Mouse (Mus musculus) hindbrain, embryonic 13.5 days (tissue): Measurements from ENCODE around the gene Pglyrp2. TPM values are rescaled to one million over a fixed set of nuclear protein-coding genes. Genes with fewer than 3 reads are reported as not detected.
A peak's percentile ranks its signal among the peaks of the same experiment; 100 is the strongest.

ENCODE experiments used
- ATAC-seq: fragments of 200-750 bp; cut with Nextera tagmentation; 2 replicates; pipeline ENCODE4 v1.8.0; 2017; ENCODE audit warnings: moderate TSS enrichment; ENCODE audit not compliant: low FRiP score
- H3K27ac ChIP-seq: fragments of 300-500 bp; sonication (generic); 2 replicates; pipeline ENCODE4 v1.5.1; 2015; ENCODE audit warnings: inconsistent platforms, mild to moderate bottlenecking, moderate library complexity
- H3K27me3 ChIP-seq: fragments of 300-500 bp; sonication (generic); 2 replicates; pipeline ENCODE4 v1.6.1; 2015; ENCODE audit warnings: mild to moderate bottlenecking, inconsistent platforms
- H3K36me3 ChIP-seq: fragments of 300-500 bp; sonication (generic); 2 replicates; pipeline ENCODE4 v1.6.1; 2015; ENCODE audit warnings: mild to moderate bottlenecking, inconsistent platforms
- H3K4me1 ChIP-seq: fragments of 300-500 bp; sonication (generic); replicated peaks from 2 replicates; pipeline ENCODE4 v1.6.1; 2015; ENCODE audit warnings: inconsistent platforms
- H3K4me2 ChIP-seq: fragments of 300-500 bp; sonication (generic); 2 replicates; pipeline ENCODE4 v1.6.1; 2015; ENCODE audit warnings: inconsistent platforms, mild to moderate bottlenecking, moderate library complexity
- H3K4me3 ChIP-seq: fragments of 300-500 bp; sonication (generic); 2 replicates; pipeline ENCODE4 v1.5.1; 2015; ENCODE audit warnings: mild to moderate bottlenecking, inconsistent platforms
- H3K9ac ChIP-seq: fragments of 300-500 bp; sonication (generic); 2 replicates; pipeline ENCODE4 v1.6.1; 2015; ENCODE audit warnings: mild to moderate bottlenecking, inconsistent platforms
- H3K9me3 ChIP-seq: fragments of 300-500 bp; sonication (generic); 2 replicates; pipeline ENCODE4 v1.6.1; 2016; ENCODE audit warnings: inconsistent platforms
- WGBS: fragments of 180-500 bp; shearing (Covaris S2); methylation state at CpG from one replicate; pipeline ENCODE4 v1.1.7; 2015; 5-methylcytosine and 5-hydroxymethylcytosine counted together
- polyA plus RNA-seq: library from polyadenylated mRNA; unstranded; fragments of >200 nt; fragmentation: Nextera tagmentation; extraction: Ambion mirVana; gene quantifications from 2 replicates; pipeline ENCODE4 v1.2.1, GENCODE M21; 2015

Gene Pglyrp2
- polyA plus RNA-seq, 1 experiment from 2014 or later = 0.12 TPM

DNA sequence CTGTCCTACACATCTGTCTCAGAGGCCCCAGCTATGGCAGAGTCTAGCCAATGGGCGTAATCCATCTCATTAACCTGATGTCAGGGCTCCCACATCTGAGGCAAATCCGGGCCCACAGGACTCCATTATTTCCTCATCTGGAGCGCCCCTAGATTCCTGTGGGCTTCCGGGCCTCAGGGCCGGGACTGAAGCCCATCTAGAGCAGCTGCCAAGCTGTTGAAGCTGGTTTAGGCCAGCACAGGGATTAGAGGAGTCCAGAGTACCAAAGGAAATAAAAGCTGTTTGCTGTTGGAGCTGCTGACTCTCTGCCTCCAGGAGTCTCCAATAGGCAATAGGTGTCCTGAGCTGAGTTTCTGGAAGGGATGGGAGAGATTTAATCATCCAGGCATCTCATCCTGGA lies 11.2 kb upstream of the Pglyrp2 start:
- ATAC-seq = no peak
- Histone ChIP-seq H3K4me3 (no peak overlapping the region), H3K9me3 (no peaks in the 10 kb centered on the region), H3K4me2 (no peak overlapping the region), H3K27me3 (0 out of 2 replicates have a peak, but pooled peaks cover 3% of the 10 kb centered on the region), H3K9ac (no peak overlapping the region), H3K36me3 (no peaks in the 10 kb centered on the region), H3K4me1 (no peaks in the 10 kb centered on the region), H3K27ac (no peak overlapping the region)
- WGBS = 76% methylated on average over 5 of the region's 5 CpGs

DNA sequence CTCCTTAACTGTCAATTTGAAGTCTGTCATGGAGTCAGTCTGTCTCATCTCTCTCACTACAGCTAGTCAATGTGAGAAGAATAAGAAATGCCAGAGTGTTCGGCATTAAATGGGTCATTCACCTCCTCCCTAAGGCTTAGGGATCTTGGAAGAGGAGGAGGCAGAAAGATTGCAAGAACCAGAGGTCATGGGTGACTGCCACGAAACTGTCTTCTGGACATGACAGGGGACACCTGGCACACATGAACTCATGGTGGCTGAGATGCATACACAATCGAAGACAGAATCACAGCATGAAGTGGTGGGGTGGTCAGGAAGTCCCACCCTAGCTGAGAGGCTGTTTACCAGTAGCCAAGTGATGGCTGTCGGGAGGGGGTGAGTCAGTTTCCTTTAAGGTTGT lies 10.4 kb upstream of the Pglyrp2 start:
- Histone ChIP-seq H3K4me1 (no peaks in the 10 kb centered on the region), H3K4me2 (no peak overlapping the region), H3K4me3 (no peak overlapping the region), H3K27me3 (0 out of 2 replicates have a peak, but pooled peaks cover 3% of the 10 kb centered on the region), H3K9ac (no peak overlapping the region), H3K27ac (no peak overlapping the region), H3K9me3 (no peaks in the 10 kb centered on the region), H3K36me3 (no peaks in the 10 kb centered on the region)
- 73% methylated on average over 4 of the region's 4 CpGs for WGBS
- ATAC-seq = no peak

DNA sequence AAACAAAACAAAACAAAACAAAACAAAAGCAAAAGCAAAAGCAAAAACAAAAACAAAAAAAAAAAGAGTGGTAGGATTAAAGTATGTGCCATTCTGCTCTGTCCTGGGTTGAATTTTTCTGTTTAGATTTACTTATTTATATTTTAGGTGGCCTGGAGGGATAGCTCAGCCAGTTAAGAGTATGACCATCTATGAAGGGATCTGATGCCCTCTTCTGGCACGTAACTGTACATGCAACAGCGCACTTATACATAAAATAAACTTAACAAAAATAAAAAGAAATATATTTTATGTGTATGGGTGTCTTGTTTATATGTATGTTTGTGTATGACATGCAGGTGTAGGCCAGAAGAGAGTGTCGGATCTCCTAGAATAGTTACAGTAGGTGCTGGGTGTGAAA lies 8.0 kb upstream of the Pglyrp2 start:
- WGBS = 60% methylated on average over 3 of the region's 3 CpGs
- H3K4me1 ChIP-seq = no peaks in the 10 kb centered on the region
- no peaks in the 10 kb centered on the region for H3K36me3 ChIP-seq
- 0 out of 2 replicates have a peak, but pooled peaks cover 3% of the 10 kb centered on the region for H3K27me3 ChIP-seq
- ATAC-seq = no peak
- H3K4me3 ChIP-seq = no peak overlapping the region
- no peak overlapping the region for H3K4me2 ChIP-seq
- no peak overlapping the region for H3K9ac ChIP-seq
- H3K9me3 ChIP-seq = no peaks in the 10 kb centered on the region
- H3K27ac ChIP-seq = no peak overlapping the region

DNA sequence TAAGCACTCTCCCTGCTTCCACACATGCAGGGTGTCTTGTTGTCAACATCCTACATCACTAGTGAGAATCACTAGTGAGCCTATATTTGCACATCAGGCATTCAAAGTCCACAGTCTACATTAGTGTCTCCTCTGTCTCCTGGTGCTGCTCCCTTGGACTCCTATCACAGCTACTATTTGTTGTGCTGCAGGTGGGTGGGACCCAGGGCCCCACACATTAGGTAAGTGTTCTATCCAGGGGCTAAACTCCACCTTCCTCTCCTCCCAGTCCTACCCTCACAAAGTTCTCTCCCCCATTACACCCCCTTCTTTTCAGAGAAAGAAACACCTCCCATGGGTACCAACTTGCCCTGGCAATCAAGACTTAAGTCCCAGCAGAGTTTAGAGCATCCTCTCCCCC lies 2.6 kb upstream of the Pglyrp2 start:
- no peak overlapping the region for H3K9ac ChIP-seq
- no peaks in the 10 kb centered on the region for H3K9me3 ChIP-seq
- H3K36me3 ChIP-seq = no peaks in the 10 kb centered on the region
- H3K4me1 ChIP-seq = no peaks in the 10 kb centered on the region
- H3K4me3 ChIP-seq = no peak overlapping the region
- no peak overlapping the region for H3K4me2 ChIP-seq
- no peak overlapping the region for H3K27ac ChIP-seq
- H3K27me3 ChIP-seq = no peaks in the 10 kb centered on the region
- no peak for ATAC-seq

DNA sequence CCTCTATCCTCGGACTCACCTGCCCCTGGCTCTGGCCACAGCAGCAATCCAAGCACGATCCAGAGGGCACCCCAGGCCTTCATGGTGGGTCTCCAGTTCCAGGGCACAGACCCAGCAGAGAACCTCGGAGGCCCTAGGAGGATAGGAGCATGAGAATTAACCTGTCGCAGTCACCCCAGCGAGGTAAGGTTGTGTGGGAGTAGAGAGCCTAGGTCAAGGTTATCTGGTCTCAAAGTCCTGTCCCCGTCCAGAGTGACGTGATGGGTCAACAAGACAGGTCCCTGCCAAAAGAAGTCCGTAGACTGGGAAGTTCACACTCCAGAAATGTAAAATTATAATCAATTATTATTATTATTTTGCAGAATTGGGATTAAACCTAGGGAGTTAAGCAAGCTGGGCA lies 3.2 kb downstream of the Pglyrp2 start:
- Histone ChIP-seq H3K36me3 (no peaks in the 10 kb centered on the region), H3K9me3 (no peaks in the 10 kb centered on the region), H3K27me3 (peaks cover 13% of the 10 kb centered on the region), H3K4me2 (no peak overlapping the region), H3K27ac (no peak overlapping the region), H3K4me1 (no peaks in the 10 kb centered on the region), H3K9ac (no peak overlapping the region), H3K4me3 (no peak overlapping the region)
- WGBS = 85% methylated on average over 8 of the region's 8 CpGs
- no peak for ATAC-seq

DNA sequence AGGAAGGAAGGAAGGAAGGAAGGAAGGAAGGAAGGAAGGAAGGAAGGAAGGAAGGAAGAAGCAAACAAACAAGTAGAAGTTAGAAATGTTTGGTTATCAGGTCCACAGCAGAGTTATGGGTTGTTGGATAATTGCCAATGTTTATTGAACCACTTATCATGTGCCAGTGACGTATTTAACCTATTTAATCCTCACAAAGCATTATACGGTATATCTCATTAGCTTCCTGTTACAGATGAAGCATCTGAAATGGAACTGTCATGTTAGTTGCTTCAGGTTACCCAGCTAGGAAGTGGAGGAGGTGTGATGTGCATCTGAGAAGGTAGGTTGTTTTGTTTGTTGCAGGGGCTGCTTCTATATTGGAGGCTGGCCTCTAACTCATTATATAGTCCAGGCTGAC lies 4.0 kb downstream of the Pglyrp2 start:
- 83% methylated on average over 2 of the region's 2 CpGs for WGBS
- ATAC-seq = no peak
- Histone ChIP-seq H3K27me3 (peaks cover 21% of the 10 kb centered on the region), H3K4me2 (no peak overlapping the region), H3K36me3 (no peaks in the 10 kb centered on the region), H3K9me3 (no peaks in the 10 kb centered on the region), H3K27ac (no peak overlapping the region), H3K9ac (no peak overlapping the region), H3K4me1 (no peaks in the 10 kb centered on the region), H3K4me3 (no peak overlapping the region)

DNA sequence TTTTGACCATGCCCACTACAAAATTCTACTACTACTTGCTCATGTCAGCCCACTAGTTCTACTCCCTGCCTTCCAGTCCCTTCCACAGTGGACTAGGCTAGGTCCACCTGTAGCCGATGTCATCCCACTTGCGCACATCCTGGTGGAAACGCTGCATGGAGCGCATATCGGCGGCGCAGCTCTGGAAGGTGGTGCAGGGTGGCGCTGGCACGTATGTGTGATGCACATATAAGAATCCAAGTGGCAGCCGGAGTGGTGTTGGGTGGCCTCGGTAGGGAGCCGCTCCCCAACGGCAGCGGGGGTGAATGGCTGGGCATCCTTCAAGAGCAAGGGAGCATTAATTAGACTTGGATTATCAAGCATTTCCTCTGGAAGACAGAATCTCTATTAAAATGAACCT lies 7.2 kb downstream of the Pglyrp2 start:
- H3K4me3 ChIP-seq = no peak overlapping the region
- no peak overlapping the region for H3K9ac ChIP-seq
- H3K4me2 ChIP-seq = no peak overlapping the region
- peaks cover 26% of the 10 kb centered on the region for H3K27me3 ChIP-seq
- H3K9me3 ChIP-seq = no peaks in the 10 kb centered on the region
- H3K4me1 ChIP-seq = no peaks in the 10 kb centered on the region
- H3K27ac ChIP-seq = no peak overlapping the region
- 94% methylated on average over 14 of the region's 14 CpGs for WGBS
- ATAC-seq = no peak
- H3K36me3 ChIP-seq = no peaks in the 10 kb centered on the region

DNA sequence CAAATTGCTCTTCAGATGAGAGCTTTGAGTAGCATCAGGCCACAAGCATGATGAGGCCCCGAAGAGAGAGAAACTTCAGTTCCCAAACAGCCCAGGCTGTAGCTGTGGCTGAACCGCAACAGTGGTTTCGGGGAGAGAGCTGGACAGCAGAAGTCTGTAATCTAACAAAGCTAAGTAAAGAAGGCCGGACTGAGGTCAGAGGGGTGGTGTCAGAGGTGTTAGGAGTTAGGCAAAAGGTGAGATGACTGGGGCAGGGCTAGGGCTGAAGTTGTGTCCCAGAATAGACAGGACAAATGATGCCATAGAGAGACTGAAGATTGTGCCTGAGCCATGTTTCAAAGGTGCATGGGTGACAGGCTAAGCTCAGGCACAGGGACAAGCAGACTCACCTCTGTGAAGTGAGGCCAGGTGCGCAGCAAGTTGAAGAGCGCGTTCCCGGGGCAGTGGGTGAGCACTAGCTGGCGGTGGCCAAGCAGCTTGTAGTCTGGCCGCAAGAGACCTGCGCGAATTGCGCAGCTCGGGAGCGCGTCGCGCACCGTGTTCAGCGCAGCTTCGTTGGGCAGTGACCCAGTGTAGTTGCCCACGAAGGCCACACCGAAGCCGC lies 8.4 kb downstream of the Pglyrp2 start:
- Histone ChIP-seq H3K4me1 (no peaks in the 10 kb centered on the region), H3K4me3 (no peak overlapping the region), H3K9ac (no peak overlapping the region), H3K27me3 (peaks cover 26% of the 10 kb centered on the region), H3K4me2 (no peak overlapping the region), H3K36me3 (no peaks in the 10 kb centered on the region), H3K9me3 (no peaks in the 10 kb centered on the region), H3K27ac (no peak overlapping the region)
- WGBS = 56% methylated on average over 24 of the region's 24 CpGs
- ATAC-seq = no peak

DNA sequence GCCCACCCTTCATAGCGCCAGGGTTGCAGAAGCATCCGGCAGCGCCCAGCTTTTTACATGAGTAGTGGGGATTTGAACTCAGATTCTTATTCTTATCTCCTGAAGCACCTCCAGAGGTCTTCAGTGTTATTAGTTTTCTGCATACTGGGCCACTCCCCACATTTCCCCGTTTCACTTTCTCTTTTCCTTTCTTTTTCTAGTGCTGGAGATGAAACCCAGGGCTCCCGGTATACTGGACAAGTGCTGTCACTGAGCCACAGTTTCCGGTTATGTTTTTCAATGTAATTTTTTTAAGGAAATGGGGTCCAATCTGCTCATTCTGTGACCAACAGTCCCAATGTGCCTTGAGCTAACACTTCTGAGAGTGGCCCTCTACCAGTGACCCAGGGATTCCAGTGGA lies 12.1 kb downstream of the Pglyrp2 start:
- no peak overlapping the region for H3K4me3 ChIP-seq
- peaks cover 22% of the 10 kb centered on the region for H3K27me3 ChIP-seq
- no peak for ATAC-seq
- H3K4me2 ChIP-seq = no peak overlapping the region
- no peak overlapping the region for H3K27ac ChIP-seq
- H3K36me3 ChIP-seq = no peaks in the 10 kb centered on the region
- no peaks in the 10 kb centered on the region for H3K4me1 ChIP-seq
- no peak overlapping the region for H3K9ac ChIP-seq
- WGBS = 92% methylated on average over 6 of the region's 6 CpGs
- no peaks in the 10 kb centered on the region for H3K9me3 ChIP-seq

DNA sequence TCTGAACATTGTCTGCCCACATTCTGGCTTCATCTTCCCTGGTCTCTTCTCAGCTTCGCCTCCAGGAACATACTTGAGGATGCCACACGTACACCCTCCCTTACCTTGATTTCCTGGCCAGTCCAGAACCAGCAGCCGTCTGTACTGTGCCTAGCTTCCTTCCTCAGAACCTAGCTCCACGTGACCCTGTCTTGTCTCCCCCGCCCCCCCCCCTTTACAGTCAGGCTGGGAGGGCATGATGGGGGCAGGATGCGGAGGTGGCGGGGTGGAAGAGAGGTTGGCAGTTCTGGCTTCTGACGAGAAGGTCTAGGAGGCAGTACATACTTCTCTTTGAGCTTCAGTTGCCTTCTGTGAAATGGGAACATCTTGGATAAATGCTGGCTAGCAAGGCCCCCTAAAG lies 20.6 kb downstream of the Pglyrp2 start, which contains the start of gene Rasal3:
Rasal3 (minus strand) TSS at position 167 of the 400 bp plus-strand sequence.
- Histone ChIP-seq H3K36me3 (no peaks in the 10 kb centered on the region), H3K4me2 (no peak within 1 kb of the TSS), H3K4me1 (no peaks in the 10 kb centered on the region), H3K9ac (no peak within 1 kb of the TSS), H3K27ac (no peak within 1 kb of the TSS), H3K9me3 (no peaks in the 10 kb centered on the region), H3K27me3 (peaks cover 15% of the 10 kb centered on the region), H3K4me3 (no peak within 1 kb of the TSS)
- ATAC-seq = no peak
- WGBS = 86% methylated on average over 8 of the region's 8 CpGs

DNA sequence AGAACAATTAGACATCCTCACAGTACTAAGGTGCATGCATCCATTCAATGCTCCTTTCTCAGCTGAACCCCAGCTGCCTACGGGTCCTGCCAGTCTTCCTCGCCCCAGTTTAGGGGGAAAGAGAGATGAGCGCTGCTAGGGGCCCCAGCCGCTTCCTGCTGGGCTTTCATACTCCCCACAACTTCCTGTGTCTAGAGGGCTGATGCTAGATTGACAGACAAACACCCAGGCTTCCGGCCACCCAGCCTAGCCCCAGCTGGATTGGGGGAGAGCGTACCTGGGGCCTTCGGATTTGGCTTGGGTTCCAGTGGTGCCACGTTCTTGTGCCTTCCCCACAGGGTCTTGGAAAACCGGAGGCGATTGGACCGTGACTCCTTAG lies 21.2 kb downstream of the Pglyrp2 start:
- WGBS = 75% methylated on average over 11 of the region's 11 CpGs
- ATAC-seq = no peak

DNA sequence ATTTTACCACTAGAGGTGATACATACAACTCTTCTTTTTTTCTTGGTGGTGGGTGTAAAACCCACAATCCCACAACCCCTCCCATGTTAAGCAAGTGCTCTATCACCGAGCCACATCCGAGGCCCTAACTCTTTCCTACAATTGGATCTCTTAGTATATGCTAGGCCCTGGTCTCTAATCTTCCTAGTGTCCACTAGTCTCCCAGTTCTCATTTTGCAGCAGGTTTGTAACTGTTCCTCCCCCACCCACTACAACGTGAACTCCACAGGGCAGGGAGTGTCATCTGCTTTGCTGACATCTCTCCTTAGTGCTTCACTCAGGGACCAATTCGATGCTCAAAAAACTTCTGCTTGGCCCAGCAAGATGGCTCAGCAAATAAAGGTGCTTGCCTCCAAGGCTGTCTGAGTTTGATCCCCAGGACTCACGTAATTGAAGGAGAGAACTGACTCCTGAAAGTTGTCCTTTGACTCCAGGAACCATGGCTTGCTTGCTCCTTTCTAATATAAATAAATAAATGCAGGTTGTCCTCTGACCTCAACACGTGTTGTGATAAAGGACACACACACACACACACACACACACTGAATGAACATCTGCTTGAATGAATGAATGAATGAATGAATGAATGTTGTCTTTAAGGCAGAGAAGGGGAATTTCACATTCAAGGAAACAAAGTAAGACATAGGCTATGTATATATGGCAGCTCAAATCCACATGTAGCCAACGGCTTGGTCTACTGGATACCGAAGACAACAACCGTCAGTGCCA lies 21.8 kb downstream of the Pglyrp2 start:
- Histone ChIP-seq H3K9ac (no peak overlapping the region), H3K4me1 (no peaks in the 10 kb centered on the region), H3K9me3 (no peaks in the 10 kb centered on the region), H3K4me2 (no peak overlapping the region), H3K4me3 (no peak overlapping the region), H3K36me3 (no peaks in the 10 kb centered on the region), H3K27me3 (peaks cover 27% of the 10 kb centered on the region), H3K27ac (no peak overlapping the region)
- no peak for ATAC-seq
- WGBS = 85% methylated on average over 9 of the region's 9 CpGs

More for the DNA sequence above, 21.2 kb downstream of the Pglyrp2 start:
- Histone ChIP-seq H3K27ac (no peak overlapping the region), H3K27me3 (peaks cover 22% of the 10 kb centered on the region), H3K4me1 (no peaks in the 10 kb centered on the region), H3K9ac (no peak overlapping the region), H3K4me3 (no peak overlapping the region), H3K4me2 (no peak overlapping the region), H3K36me3 (no peaks in the 10 kb centered on the region), H3K9me3 (no peaks in the 10 kb centered on the region)

DNA sequence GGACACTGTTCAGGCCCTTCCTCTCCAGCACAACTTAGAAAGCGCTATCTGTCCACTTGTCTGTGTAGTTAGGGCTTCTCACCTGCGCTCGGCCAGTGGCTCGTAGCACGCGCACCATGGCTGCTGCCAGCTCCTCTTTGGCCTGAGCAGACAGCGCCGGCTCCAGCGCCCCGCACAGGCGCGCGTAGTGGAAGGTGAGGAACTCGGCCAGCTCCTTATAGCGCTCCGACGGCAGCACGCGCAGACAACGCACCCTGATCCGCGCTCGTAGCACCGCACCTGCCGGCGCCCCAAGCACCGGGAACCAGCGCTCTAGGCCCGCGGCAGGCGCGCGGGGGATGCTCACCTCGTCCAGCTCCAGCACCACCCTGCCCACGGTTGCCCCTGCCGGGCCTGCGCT lies 27.7 kb downstream of the Pglyrp2 start:
- H3K4me3 ChIP-seq = peak overlapping the region; percentile 28
- peaks cover 11% of the 10 kb centered on the region for H3K4me1 ChIP-seq
- no peaks in the 10 kb centered on the region for H3K9me3 ChIP-seq
- peak overlapping the region; percentile 49 for H3K4me2 ChIP-seq
- peaks cover 84% of the 10 kb centered on the region for H3K27me3 ChIP-seq
- no peaks in the 10 kb centered on the region for H3K36me3 ChIP-seq
- WGBS = 4% methylated on average over 37 of the region's 37 CpGs
- peak overlapping the region; percentile 19; the same call in 1 of the 2 replicates for H3K9ac ChIP-seq
- H3K27ac ChIP-seq = no peak overlapping the region
- ATAC-seq = no peak
